Comparison of ENCODE assay signal across 9 mouse cellular contexts in the genomic region with DNA sequence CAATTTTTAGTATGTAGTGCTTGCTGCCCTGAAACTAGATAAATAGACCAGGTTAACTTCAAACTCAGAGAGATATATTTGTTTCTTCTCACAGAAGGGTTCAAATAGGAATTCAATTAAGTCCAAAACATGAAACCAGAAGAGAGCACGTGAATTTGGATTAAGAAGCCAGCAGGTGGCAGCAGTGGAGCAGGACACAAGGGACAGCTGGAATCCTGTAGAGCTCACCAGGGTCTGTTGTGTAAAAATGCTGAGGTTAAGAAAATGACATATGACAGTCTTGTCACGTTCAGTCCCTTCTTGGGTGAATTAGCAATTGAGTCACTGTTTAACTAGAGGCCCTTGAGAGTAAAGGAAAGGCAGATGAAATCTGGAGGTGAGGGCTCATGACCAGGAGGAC. TPM values are rescaled to one million over a fixed set of nuclear protein-coding genes. Genes with fewer than 3 reads are reported as not detected.
A peak's percentile ranks its signal among the peaks of the same experiment; 100 is the strongest.
DNase-seq lines count a peak whose midpoint lies in the region; ATAC-seq and TF ChIP-seq lines count a peak whose summit lies in the region.
"Had no signal": no experiment of that assay in that cellular context is flagged by ENCODE, and none has a peak within 500 bp of the region (broad histone marks: within the 10 kb centered on the region; RNA-seq: fewer than 3 reads in every experiment).

No protein-coding gene starts in this region.

- no peaks in the 10 kb centered on the region for H3K4me1 ChIP-seq in hindbrain, embryonic 11.5 days (replicated peaks; ENCODE audit: control insufficient read depth, insufficient read depth, low read length)
- no peaks in the 10 kb centered on the region for H3K4me1 ChIP-seq in hindbrain, embryonic 13.5 days (replicated peaks)
- H3K4me1 ChIP-seq in ES-Bruce4 (ENCODE audit: control insufficient read depth, insufficient read depth, low read length), result no peaks in the 10 kb centered on the region
- H3K4me1 ChIP-seq in embryonic fibroblast, embryonic 13.5 days (ENCODE audit: control insufficient read depth, insufficient read depth, low read length), result no peaks in the 10 kb centered on the region
- H3K4me1 ChIP-seq in lung, postnatal 0 days (ENCODE audit: insufficient read depth, low read depth, low read length), result no peaks in the 10 kb centered on the region
- no peaks in the 10 kb centered on the region for H3K4me1 ChIP-seq in stomach, postnatal 0 days (replicated peaks; ENCODE audit: control insufficient read depth, insufficient read depth)

- no peak for TF ChIP-seq EP300 in ES-Bruce4 (IDR thresholded peaks at IDR 0.05; ENCODE audit: insufficient read depth, low read depth, low read length)
- no peak for TF ChIP-seq EP300 in lung, postnatal 0 days (IDR thresholded peaks at IDR 0.05)
- TF ChIP-seq EP300 in stomach, postnatal 0 days (optimal IDR thresholded peaks at IDR 0.05), result no peak

- no peaks in the 10 kb centered on the region for H3K27me3 ChIP-seq in hindbrain, embryonic 11.5 days (ENCODE audit: control insufficient read depth, insufficient read depth, low read length)
- peaks cover 3% of the 10 kb centered on the region; the same call in 1 of the 2 replicates for H3K27me3 ChIP-seq in hindbrain, embryonic 13.5 days
- H3K27me3 ChIP-seq in ES-Bruce4 (ENCODE audit: control insufficient read depth, insufficient read depth, low read length, poor library complexity, severe bottlenecking), result no peaks in the 10 kb centered on the region
- no peaks in the 10 kb centered on the region for H3K27me3 ChIP-seq in lung, postnatal 0 days (replicated peaks; ENCODE audit: insufficient read depth, low read length)
- H3K27me3 ChIP-seq in stomach, postnatal 0 days (ENCODE audit: control insufficient read depth, insufficient read depth, low read length), result no peaks in the 10 kb centered on the region

- H3K4me3 ChIP-seq in hindbrain, embryonic 11.5 days (ENCODE audit: low read depth, low read length), result no peak overlapping the region
- no peak overlapping the region for H3K4me3 ChIP-seq in hindbrain, embryonic 13.5 days
- H3K4me3 ChIP-seq in ES-Bruce4 (ENCODE audit: low read depth, low read length), result no peak overlapping the region
- no peak overlapping the region for H3K4me3 ChIP-seq in embryonic fibroblast, embryonic 13.5 days (ENCODE audit: insufficient read depth, low read length)
- H3K4me3 ChIP-seq in lung, postnatal 0 days (ENCODE audit: low read depth, low read length), result no peak overlapping the region
- no peak overlapping the region for H3K4me3 ChIP-seq in stomach, postnatal 0 days (ENCODE audit: low read depth, low read length)
- H3K4me3 ChIP-seq: erythroblast, embryonic 14.5 days had no signal

- H3K36me3 ChIP-seq in hindbrain, embryonic 11.5 days (ENCODE audit: control insufficient read depth, insufficient read depth, low read length), result no peaks in the 10 kb centered on the region
- H3K36me3 ChIP-seq in hindbrain, embryonic 13.5 days, result no peaks in the 10 kb centered on the region
- H3K36me3 ChIP-seq in ES-Bruce4 (ENCODE audit: control insufficient read depth, insufficient read depth, low read length, poor library complexity, severe bottlenecking), result no peaks in the 10 kb centered on the region
- no peaks in the 10 kb centered on the region for H3K36me3 ChIP-seq in lung, postnatal 0 days (ENCODE audit: insufficient read depth, low read length)
- H3K36me3 ChIP-seq in stomach, postnatal 0 days (ENCODE audit: control insufficient read depth, insufficient read depth, low read length), result no peaks in the 10 kb centered on the region

- H3K27ac ChIP-seq in hindbrain, embryonic 11.5 days (ENCODE audit: low read depth, low read length), result no peak overlapping the region
- no peak overlapping the region for H3K27ac ChIP-seq in hindbrain, embryonic 13.5 days
- no peak overlapping the region for H3K27ac ChIP-seq in ES-Bruce4 (ENCODE audit: insufficient read depth, low read length)
- H3K27ac ChIP-seq in embryonic fibroblast, embryonic 13.5 days (ENCODE audit: insufficient read depth, low read length), result no peak overlapping the region
- H3K27ac ChIP-seq in lung, postnatal 0 days (ENCODE audit: low read length), result no peak overlapping the region
- no peak overlapping the region for H3K27ac ChIP-seq in stomach, postnatal 0 days (replicated peaks)

- ATAC-seq in hindbrain, embryonic 11.5 days (ENCODE audit: low FRiP score), result no peak
- ATAC-seq in hindbrain, embryonic 13.5 days (ENCODE audit: low FRiP score), result no peak
- ATAC-seq in lung, postnatal 0 days, result peak; percentile 64
- ATAC-seq in stomach, postnatal 0 days (ENCODE audit: low FRiP score, low TSS enrichment), result no peak

- no peak for TF ChIP-seq POLR2A in ES-Bruce4 (IDR thresholded peaks at IDR 0.05; ENCODE audit: insufficient read depth, low read length)
- TF ChIP-seq POLR2A in embryonic fibroblast, embryonic 13.5 days (IDR thresholded peaks at IDR 0.05; ENCODE audit: low read depth, low read length), result no peak

- 12% methylated on average over 2 of the region's 2 CpGs for WGBS in hindbrain, embryonic 11.5 days
- 19% methylated on average over 2 of the region's 2 CpGs for WGBS in hindbrain, embryonic 13.5 days
- 0% methylated on average over 2 of the region's 2 CpGs for WGBS in lung, postnatal 0 days
- 3% methylated on average over 2 of the region's 2 CpGs for WGBS in stomach, postnatal 0 days

- TF ChIP-seq CTCF in ES-Bruce4 (IDR thresholded peaks at IDR 0.05; ENCODE audit: low read depth, low read length), result peak; percentile 63
- peak; percentile 22; the same call in 1 of the 2 replicates for TF ChIP-seq CTCF in embryonic fibroblast, embryonic 13.5 days (IDR thresholded peaks at IDR 0.05; ENCODE audit: borderline replicate concordance, insufficient read depth, low read length)
- peak; percentile 76 for TF ChIP-seq CTCF in lung, postnatal 0 days (IDR thresholded peaks at IDR 0.05)
- TF ChIP-seq CTCF in stomach, postnatal 0 days (IDR thresholded peaks at IDR 0.05; ENCODE audit: low read depth), result peak; percentile 83

- no peak overlapping the region for H3K9ac ChIP-seq in hindbrain, embryonic 11.5 days (ENCODE audit: low read depth, low read length)
- no peak overlapping the region for H3K9ac ChIP-seq in hindbrain, embryonic 13.5 days
- no peak overlapping the region for H3K9ac ChIP-seq in ES-Bruce4 (ENCODE audit: low read depth, poor library complexity, severe bottlenecking)
- H3K9ac ChIP-seq in lung, postnatal 0 days (replicated peaks; ENCODE audit: low read depth), result no peak overlapping the region
- no peak overlapping the region for H3K9ac ChIP-seq in stomach, postnatal 0 days (ENCODE audit: low read length)

- H3K9me3 ChIP-seq in hindbrain, embryonic 11.5 days (ENCODE audit: control insufficient read depth, low read length), result no peaks in the 10 kb centered on the region
- H3K9me3 ChIP-seq in hindbrain, embryonic 13.5 days, result no peaks in the 10 kb centered on the region
- H3K9me3 ChIP-seq in ES-Bruce4 (replicated peaks; ENCODE audit: control insufficient read depth, insufficient read depth, low read length, poor library complexity, severe bottlenecking), result no peaks in the 10 kb centered on the region
- no peaks in the 10 kb centered on the region for H3K9me3 ChIP-seq in lung, postnatal 0 days (ENCODE audit: low read length)
- H3K9me3 ChIP-seq in stomach, postnatal 0 days (ENCODE audit: control insufficient read depth, low read length), result no peaks in the 10 kb centered on the region

- peak; percentile 69 for DNase-seq in hindbrain, embryonic 11.5 days (ENCODE audit: low spot score)
- DNase-seq in adrenal gland, postnatal 36 days, result peak; percentile 52 to 75
- DNase-seq in layer of hippocampus, adult 18-20 months (ENCODE audit: low spot score in 2 of 2), result peak; percentile 45 to 74
- peak; percentile 84 for DNase-seq in lung, postnatal 0 days (ENCODE audit: low spot score)
- DNase-seq in stomach, postnatal 0 days (ENCODE audit: low spot score), result peak; percentile 66

- H3K4me2 ChIP-seq in hindbrain, embryonic 11.5 days (replicated peaks; ENCODE audit: low read depth, low read length), result no peak overlapping the region
- no peak overlapping the region for H3K4me2 ChIP-seq in hindbrain, embryonic 13.5 days
- no peak overlapping the region for H3K4me2 ChIP-seq in lung, postnatal 0 days (replicated peaks; ENCODE audit: low read depth, low read length)
- H3K4me2 ChIP-seq in stomach, postnatal 0 days (replicated peaks; ENCODE audit: low read depth), result no peak overlapping the region

RNA-seq across cellular contexts. Expression of a gene that starts 14.3 kb away (rescaled TPM):
- not detected in 2 replicates for polyA plus RNA-seq in hindbrain, embryonic 11.5 days (2014; fragmentation: Nextera tagmentation; extraction: Ambion mirVana)
- polyA plus RNA-seq in hindbrain, embryonic 13.5 days (2015; fragmentation: Nextera tagmentation; extraction: Ambion mirVana), result not detected in 2 replicates
- polyA plus RNA-seq in ES-Bruce4 (2011; ENCODE audit: insufficient read depth, insufficient read length, low read depth, missing spikeins), result not detected in 2 replicates
- total RNA-seq in adrenal gland, postnatal 36 days (2021), result 1 to 10 TPM in 1 of 2 experiments, under 1 TPM in 1; 0.76 to 1.4 TPM
- polyA plus RNA-seq in embryonic fibroblast, embryonic 13.5 days (2011; ENCODE audit: insufficient read length, low read depth, missing spikeins), result not detected in 2 replicates
- total RNA-seq in layer of hippocampus, adult 18-20 months (2021), result not detected
- polyA plus RNA-seq in lung, postnatal 0 days (2015; fragmentation: Nextera tagmentation; extraction: Ambion mirVana), result 6.1 and 6.2 TPM in 2 replicates
- polyA plus RNA-seq in stomach, postnatal 0 days (2015; fragmentation: Nextera tagmentation; extraction: Ambion mirVana), result 0.49 and 0.88 TPM in 2 replicates
- polyA plus RNA-seq: erythroblast, embryonic 14.5 days had no signal

RNA-seq across cellular contexts. Expression of a gene that starts 28.0 kb away (rescaled TPM):
- not detected in 2 replicates for polyA plus RNA-seq in hindbrain, embryonic 11.5 days (2014; fragmentation: Nextera tagmentation; extraction: Ambion mirVana)
- not detected in 2 replicates for polyA plus RNA-seq in hindbrain, embryonic 13.5 days (2015; fragmentation: Nextera tagmentation; extraction: Ambion mirVana)
- not detected in 2 replicates for polyA plus RNA-seq in ES-Bruce4 (2011; ENCODE audit: insufficient read depth, insufficient read length, low read depth, missing spikeins)
- total RNA-seq in adrenal gland, postnatal 36 days (2021), result 1 to 10 TPM; 1.3 to 1.5 TPM
- polyA plus RNA-seq in embryonic fibroblast, embryonic 13.5 days (2011; ENCODE audit: insufficient read length, low read depth, missing spikeins), result not detected in 2 replicates
- total RNA-seq in layer of hippocampus, adult 18-20 months (2021), result not detected
- polyA plus RNA-seq in lung, postnatal 0 days (2015; fragmentation: Nextera tagmentation; extraction: Ambion mirVana), result 3.6 and 4.7 TPM in 2 replicates
- polyA plus RNA-seq in stomach, postnatal 0 days (2015; fragmentation: Nextera tagmentation; extraction: Ambion mirVana), result 0.33 and 0.40 TPM in 2 replicates
- polyA plus RNA-seq: erythroblast, embryonic 14.5 days had no signal

RNA-seq across cellular contexts. Expression of a gene that starts 35.5 kb away (rescaled TPM):
- polyA plus RNA-seq in hindbrain, embryonic 11.5 days (2014; fragmentation: Nextera tagmentation; extraction: Ambion mirVana), result not detected in 2 replicates
- polyA plus RNA-seq in hindbrain, embryonic 13.5 days (2015; fragmentation: Nextera tagmentation; extraction: Ambion mirVana), result not detected in 2 replicates
- polyA plus RNA-seq in ES-Bruce4 (2011; ENCODE audit: insufficient read depth, insufficient read length, low read depth, missing spikeins), result not detected in 2 replicates
- total RNA-seq in adrenal gland, postnatal 36 days (2021), result under 1 TPM; 0.13 to 0.33 TPM
- polyA plus RNA-seq in embryonic fibroblast, embryonic 13.5 days (2011; ENCODE audit: insufficient read length, low read depth, missing spikeins), result not detected in 2 replicates
- total RNA-seq in layer of hippocampus, adult 18-20 months (2021), result under 1 TPM; 0.15 to 0.25 TPM
- 2.1 and 2.6 TPM in 2 replicates for polyA plus RNA-seq in lung, postnatal 0 days (2015; fragmentation: Nextera tagmentation; extraction: Ambion mirVana)
- polyA plus RNA-seq in stomach, postnatal 0 days (2015; fragmentation: Nextera tagmentation; extraction: Ambion mirVana), result 34.5 and 34.8 TPM in 2 replicates
- polyA plus RNA-seq: erythroblast, embryonic 14.5 days had no signal

RNA-seq across cellular contexts. Expression of a gene that starts 49.8 kb away (rescaled TPM):
- 0.22 and 0.97 TPM in 2 replicates for polyA plus RNA-seq in hindbrain, embryonic 11.5 days (2014; fragmentation: Nextera tagmentation; extraction: Ambion mirVana)
- polyA plus RNA-seq in hindbrain, embryonic 13.5 days (2015; fragmentation: Nextera tagmentation; extraction: Ambion mirVana), result 0.25 and 0.44 TPM in 2 replicates
- polyA plus RNA-seq in ES-Bruce4 (2011; ENCODE audit: insufficient read depth, insufficient read length, low read depth, missing spikeins), result not detected in 2 replicates
- total RNA-seq in adrenal gland, postnatal 36 days (2021), result 1 to 10 TPM; 2.4 to 3.9 TPM
- 0.53 TPM in 1 of 2 replicates, not detected in the other for polyA plus RNA-seq in embryonic fibroblast, embryonic 13.5 days (2011; ENCODE audit: insufficient read length, low read depth, missing spikeins)
- total RNA-seq in layer of hippocampus, adult 18-20 months (2021), result 1 to 10 TPM in 1 of 2 experiments, under 1 TPM in 1; 0.56 to 1.3 TPM
- 12.5 and 12.6 TPM in 2 replicates for polyA plus RNA-seq in lung, postnatal 0 days (2015; fragmentation: Nextera tagmentation; extraction: Ambion mirVana)
- polyA plus RNA-seq in stomach, postnatal 0 days (2015; fragmentation: Nextera tagmentation; extraction: Ambion mirVana), result 0.64 and 1.4 TPM in 2 replicates
- polyA plus RNA-seq: erythroblast, embryonic 14.5 days had no signal

Comparison
In these comparisons a context has a peak if more than half of its experiments do, and no peak if none do; other contexts are left out.
1. CTCF ChIP-seq: peak in every context shown above with its lines; median percentile 83 in stomach, postnatal 0 days; 76 in lung, postnatal 0 days; 63 in ES-Bruce4; 22 in embryonic fibroblast, embryonic 13.5 days.